Mouse (Mus musculus) layer of hippocampus, adult 2 months (tissue): ENCODE data around the gene Rps27. TPM values are rescaled to one million over a fixed set of nuclear protein-coding genes. Genes with fewer than 3 reads are reported as not detected.

Experiments used
- DNase-seq, 2 experiments: peaks; one replicate each; pipeline ENCODE4 v3.0.0; 2022; ENCODE audit warnings: low spot score in 2 of 2
- H3K27ac ChIP-seq: fragments of 200-600 bp; 2 replicates; pipeline ENCODE4 v1.8.1; 2022
- H3K4me3 ChIP-seq: fragments of 200-600 bp; 2 replicates; pipeline ENCODE4 v1.8.1; 2022; ENCODE audit warnings: mild to moderate bottlenecking
- CTCF ChIP-seq: fragments of 200-600 bp; conservative IDR thresholded peaks from 2 replicates; pipeline ENCODE4 v1.8.1; 2022; ENCODE audit warnings: antibody characterized with exemption, mild to moderate bottlenecking, moderate library complexity
- total RNA-seq, 2 experiments: library from RNA; stranded (reverse); gene quantifications; 2 replicates each; pipeline ENCODE4 v1.2.3; 2021

Rps27 gene
- total RNA-seq, 2 experiments from 2014 or later = 995 to 997 TPM

- peak; percentile 90 to 94 for DNase-seq
- peak within 1 kb of the TSS; percentile 99 for H3K4me3 ChIP-seq
- peak within 1 kb of the TSS; percentile 98 for H3K27ac ChIP-seq
- TF ChIP-seq CTCF = no peak
These were observed 34.7 kb upstream of the Rps27 start, which contains the start of gene Slc39a1 for GRCm38 (mm10) chr3:90247960-90248745. Gene Slc39a1 (plus strand): TSS chr3:90248172.

- H3K27ac ChIP-seq = peak overlapping the region; percentile 98
These were observed 34.1 kb upstream of the Rps27 start for GRCm38 (mm10) chr3:90247630-90247959.

DNA sequence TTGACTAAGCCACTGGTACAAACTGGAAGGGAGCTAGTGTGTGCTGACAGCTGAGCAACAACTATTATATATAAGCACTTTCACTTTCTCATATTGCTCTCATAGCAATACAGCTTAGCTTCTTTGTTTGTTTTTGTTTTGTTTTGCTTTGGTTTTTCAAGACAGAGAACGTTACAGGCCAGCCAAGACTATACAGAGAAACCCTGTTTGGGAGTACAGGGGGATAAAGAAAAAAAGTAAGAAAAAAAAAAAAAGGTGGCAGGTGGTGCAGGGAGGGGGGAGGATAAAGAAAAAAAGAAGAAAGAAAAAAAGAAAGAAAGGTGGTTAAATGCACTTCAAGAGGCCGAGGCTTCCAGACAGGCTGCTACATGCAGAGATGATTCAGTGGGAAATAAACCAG is 32.0 kb upstream of the Rps27 start:
- Histone ChIP-seq H3K27ac (no peak overlapping the region), H3K4me3 (no peak overlapping the region)
- no peak for DNase-seq
- TF ChIP-seq CTCF = no peak

More at GRCm38 (mm10) chr3:90247630-90247959, 34.1 kb upstream of the Rps27 start:
- DNase-seq = no peak
- peak; percentile 43 for TF ChIP-seq CTCF
- H3K4me3 ChIP-seq = peak overlapping the region; percentile 99

DNA sequence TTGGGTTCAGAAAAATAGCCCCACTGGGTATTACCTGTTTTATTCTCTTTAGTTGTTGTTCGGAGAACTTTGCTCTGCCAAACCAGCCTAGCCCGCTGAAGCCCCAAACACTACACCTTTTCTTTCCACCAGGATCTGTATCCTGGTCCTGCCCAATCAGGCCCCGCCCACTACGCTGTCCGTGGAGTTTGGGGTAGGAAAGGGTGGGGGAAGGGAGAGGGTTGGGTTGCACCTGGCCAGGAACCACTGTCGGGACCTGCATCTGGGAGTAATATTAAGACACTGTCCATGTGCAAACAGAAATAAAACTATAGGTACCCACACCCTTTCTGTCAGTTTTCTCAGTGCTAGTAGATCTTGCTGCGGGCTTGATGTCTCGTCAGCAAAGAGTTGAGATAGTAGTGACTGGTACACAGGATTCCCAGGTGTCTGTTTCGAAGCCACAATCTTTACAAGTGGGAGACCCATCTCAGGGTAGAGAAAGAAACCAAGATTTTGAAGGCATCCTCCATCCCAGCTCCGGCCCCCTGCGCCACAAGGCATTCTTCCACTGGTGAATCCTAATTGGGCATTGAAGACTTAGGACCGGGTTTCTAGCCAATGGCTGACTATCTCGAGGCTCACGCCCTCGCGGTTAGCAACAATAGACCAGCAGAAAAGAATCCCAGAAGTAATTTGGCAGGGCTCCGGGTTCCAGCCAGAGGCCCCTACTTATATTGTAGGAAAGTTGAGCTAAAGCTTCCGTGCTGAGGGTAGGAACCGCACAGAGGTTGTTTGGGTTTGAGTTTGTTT is 29.7 kb upstream of the Rps27 start, which contains the start of gene Creb3l4:
Gene Creb3l4 (minus strand): TSS at position 529 of the 792 bp plus-strand sequence.
- DNase-seq = no peak

DNA sequence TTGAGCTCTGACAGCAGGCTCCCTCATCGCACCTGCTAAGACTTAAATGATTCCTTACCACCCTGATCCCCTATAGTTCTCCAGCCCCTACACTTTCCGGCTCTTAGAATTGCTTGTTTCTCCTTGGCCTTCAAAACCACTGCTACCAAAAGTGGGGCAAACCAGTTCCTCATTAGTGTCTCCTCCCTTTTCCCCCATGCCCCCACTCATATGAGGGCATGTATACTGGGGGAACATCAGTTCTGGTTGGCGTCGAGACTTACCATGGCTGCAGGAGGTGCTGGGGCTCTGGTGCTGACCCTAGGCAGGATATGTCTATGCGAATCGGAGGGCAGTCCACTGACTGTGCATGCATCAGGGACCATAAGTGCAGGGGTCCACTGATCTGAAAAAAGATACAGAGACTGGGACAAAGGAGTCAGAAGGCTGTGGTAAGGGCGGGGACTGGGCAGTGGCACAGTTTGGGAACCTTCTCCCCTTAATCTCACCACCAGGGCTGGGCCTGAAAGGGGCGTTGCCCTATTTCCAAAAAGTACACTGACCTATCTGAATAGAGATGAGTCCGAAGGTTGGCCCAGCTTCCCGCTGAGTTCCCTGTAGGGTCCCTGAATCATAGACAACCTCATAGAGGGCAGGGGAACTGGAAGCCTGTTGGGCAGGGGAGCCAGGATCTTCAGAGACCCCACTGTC is 28.4 kb upstream of the Rps27 start:
- no peak for TF ChIP-seq CTCF
- DNase-seq = no peak
- Histone ChIP-seq H3K4me3 (no peak overlapping the region), H3K27ac (no peak overlapping the region)

More for the DNA sequence above, 29.7 kb upstream of the Rps27 start, which contains the start of gene Creb3l4:
- no peak within 1 kb of the TSS; the same call in 1 of the 2 replicates for H3K27ac ChIP-seq
- TF ChIP-seq CTCF = no peak
- peak within 1 kb of the TSS; percentile 38 for H3K4me3 ChIP-seq

DNA sequence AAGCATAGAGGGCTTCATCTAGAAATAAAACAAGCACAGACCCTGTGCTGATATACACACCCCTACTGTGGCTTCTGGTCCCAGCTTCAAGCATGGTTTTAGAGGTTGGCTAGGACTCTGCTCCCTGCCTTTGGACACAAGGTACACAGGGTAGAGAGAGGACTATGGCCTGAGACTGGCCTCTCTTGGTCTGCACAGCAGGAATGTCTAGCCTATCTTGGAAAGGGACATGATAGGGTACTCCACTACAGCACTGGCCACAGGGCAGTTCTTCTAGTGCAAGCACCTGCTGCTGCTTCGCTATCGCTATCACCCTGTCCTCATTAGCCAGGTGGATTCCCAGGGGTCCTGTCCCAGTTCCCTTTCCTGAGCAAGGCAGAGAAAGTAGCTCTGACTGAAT is 27.8 kb upstream of the Rps27 start:
- no peak for TF ChIP-seq CTCF
- DNase-seq = no peak
- H3K27ac ChIP-seq = no peak overlapping the region
- no peak overlapping the region for H3K4me3 ChIP-seq

DNA sequence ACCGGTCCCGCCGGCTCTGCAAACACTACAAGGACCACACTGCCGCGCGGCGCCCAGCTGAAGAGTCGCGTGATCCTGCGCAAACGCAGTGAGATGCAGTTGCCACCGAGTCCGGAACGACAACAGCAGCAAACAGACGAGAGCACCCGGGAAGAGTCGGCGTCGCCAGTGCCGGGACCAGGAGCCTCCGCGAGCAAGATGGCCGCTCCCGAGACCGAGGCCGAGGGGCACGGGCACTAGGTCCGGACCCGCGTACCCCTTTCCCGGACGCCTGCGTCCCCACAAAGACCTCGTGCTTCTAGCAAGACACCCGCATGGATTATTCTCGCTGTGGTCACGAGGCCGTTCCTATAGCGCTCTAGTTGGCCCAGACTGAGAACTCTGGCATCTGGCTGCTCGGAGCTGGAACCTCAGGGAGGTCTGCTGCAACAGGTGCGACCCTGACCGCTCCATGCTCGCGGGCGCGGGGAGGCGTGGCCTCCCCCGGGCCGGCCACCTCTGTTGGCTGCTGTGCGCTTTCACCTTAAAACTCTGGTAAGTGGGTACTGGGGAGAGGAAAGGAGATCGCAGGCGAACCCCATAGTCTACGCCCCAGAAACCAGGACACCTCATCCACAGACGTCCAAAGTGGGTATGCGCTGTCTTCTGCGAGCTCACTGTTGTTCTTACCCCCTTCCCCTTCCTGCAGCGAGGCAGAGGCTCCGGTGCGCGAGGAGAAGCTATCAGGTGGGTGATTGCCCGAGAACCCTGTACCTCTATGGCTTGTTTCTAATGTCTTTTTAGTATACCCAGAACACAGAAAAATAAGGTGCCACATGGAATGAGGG is 18.3 kb upstream of the Rps27 start, which contains the start of gene Jtb:
Gene Jtb (plus strand): TSS at position 91 of the 827 bp plus-strand sequence.
- peak; percentile 28 for TF ChIP-seq CTCF
- Histone ChIP-seq H3K4me3 (peak within 1 kb of the TSS; percentile 95), H3K27ac (peak within 1 kb of the TSS; percentile 93)
- DNase-seq = peak; percentile 94 to 96

- Histone ChIP-seq H3K4me3 (peak overlapping the region; percentile 95), H3K27ac (peak overlapping the region; percentile 93)
- DNase-seq = no peak
- TF ChIP-seq CTCF = no peak
These were observed 17.6 kb upstream of the Rps27 start for GRCm38 (mm10) chr3:90231075-90231474.

- no peak for TF ChIP-seq CTCF
- Histone ChIP-seq H3K27ac (no peak overlapping the region), H3K4me3 (no peak overlapping the region)
- DNase-seq = no peak
These were observed 10.9 kb upstream of the Rps27 start for GRCm38 (mm10) chr3:90224331-90224730.

DNA sequence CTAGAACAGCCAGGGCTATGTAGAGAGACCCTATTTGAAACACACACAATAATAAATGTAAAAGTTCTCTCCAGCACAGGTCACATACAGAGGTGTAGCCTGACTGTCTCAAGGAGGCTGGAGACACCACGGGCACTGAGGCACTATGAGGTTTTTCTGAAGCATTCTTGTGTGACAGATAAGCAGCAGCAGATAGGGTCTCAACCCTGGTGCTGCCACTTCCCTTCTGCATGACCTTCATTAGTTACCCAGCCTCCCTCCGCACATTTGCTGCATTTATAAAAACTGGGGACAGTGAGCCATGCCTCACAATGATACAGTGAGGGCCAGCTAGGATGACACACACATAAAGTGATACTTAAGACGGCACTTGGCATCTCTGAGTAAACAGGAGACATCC is 9.5 kb upstream of the Rps27 start:
- no peak for DNase-seq
- H3K4me3 ChIP-seq = no peak overlapping the region
- no peak overlapping the region for H3K27ac ChIP-seq
- no peak for TF ChIP-seq CTCF

- H3K4me3 ChIP-seq = no peak overlapping the region
- H3K27ac ChIP-seq = no peak overlapping the region
- no peak for TF ChIP-seq CTCF
- no peak for DNase-seq
These were observed 9.0 kb upstream of the Rps27 start for GRCm38 (mm10) chr3:90222455-90222854.

GRCm38 (mm10) chr3:90221123-90221522 is 7.7 kb upstream of the Rps27 start:
- Histone ChIP-seq H3K27ac (peak overlapping the region; percentile 87; the same call in 1 of the 2 replicates), H3K4me3 (peak overlapping the region; percentile 49; the same call in 1 of the 2 replicates)
- TF ChIP-seq CTCF = no peak
- DNase-seq = no peak
